Mouse (Mus musculus) retina, embryonic 14.5 days (tissue): ENCODE measurements around the gene Pip4k2b.
A peak's percentile ranks its signal among the peaks of the same experiment; 100 is the strongest.
"Not testable (repeated sequence)": the region's sequence is repeated elsewhere in the genome, so short reads cannot be mapped to it uniquely, and the experiment has no call there.

ENCODE experiments used
- DNase-seq: peaks from one replicate; pipeline ENCODE4 v3.0.0-alpha.2; 2015; ENCODE audit warnings: low spot score

Pip4k2b gene

DNA sequence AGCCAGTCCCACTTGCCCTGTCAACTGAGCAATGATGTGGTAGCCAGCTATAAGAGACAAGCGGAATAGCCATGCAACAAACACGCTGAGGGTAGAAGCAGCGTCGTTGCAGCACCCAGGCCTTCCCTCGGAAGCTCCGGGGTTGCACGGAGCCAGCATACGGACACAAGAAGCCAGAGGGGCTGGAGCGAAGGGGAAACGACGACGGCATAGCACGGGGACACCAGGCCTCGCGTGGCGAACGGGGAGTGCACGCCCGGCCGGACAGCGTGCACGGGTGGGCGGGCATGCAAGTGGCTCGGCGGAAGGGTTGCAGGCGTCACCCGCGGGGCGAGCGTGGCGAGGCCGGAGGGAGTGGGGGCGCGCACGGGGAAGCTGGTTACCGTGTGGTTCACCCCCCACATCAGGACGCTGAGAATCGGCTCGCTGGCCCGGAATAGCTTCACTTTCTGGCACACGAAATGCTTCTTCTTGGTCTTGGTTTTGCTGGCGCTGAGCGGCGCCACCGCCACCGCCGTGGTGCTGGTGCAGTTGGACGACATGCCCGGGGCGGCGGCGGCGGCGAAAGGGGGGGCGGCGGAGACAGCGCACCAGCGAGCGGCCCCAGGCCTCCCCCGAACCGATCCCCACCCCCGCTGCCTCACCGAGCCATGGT is at the start of gene Pip4k2b:
TSS of gene Pip4k2b (minus strand) at position 642 of the 655 bp plus-strand sequence.
- DNase-seq: peak; percentile 62

DNA sequence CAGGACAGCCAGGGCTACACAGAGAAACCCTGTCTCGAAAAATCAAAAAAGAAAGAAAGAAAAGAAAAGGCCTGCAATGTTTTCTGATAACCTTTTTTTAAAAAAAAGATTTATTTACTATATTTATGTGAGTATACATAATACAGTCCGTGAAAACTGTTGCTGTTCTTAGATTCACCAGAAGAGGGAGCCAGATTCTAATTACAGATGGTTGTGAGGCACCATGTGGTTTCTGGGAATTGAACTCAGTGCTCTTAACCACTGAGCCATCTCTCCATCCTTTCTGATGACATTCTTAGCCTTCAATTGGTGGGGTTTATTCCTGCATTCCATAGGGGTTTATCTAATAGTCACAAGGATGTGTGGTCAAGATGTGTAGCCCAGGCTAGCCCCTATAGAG is 48.7 kb upstream of the Pip4k2b start:
- peak; percentile 82 for DNase-seq

DNA sequence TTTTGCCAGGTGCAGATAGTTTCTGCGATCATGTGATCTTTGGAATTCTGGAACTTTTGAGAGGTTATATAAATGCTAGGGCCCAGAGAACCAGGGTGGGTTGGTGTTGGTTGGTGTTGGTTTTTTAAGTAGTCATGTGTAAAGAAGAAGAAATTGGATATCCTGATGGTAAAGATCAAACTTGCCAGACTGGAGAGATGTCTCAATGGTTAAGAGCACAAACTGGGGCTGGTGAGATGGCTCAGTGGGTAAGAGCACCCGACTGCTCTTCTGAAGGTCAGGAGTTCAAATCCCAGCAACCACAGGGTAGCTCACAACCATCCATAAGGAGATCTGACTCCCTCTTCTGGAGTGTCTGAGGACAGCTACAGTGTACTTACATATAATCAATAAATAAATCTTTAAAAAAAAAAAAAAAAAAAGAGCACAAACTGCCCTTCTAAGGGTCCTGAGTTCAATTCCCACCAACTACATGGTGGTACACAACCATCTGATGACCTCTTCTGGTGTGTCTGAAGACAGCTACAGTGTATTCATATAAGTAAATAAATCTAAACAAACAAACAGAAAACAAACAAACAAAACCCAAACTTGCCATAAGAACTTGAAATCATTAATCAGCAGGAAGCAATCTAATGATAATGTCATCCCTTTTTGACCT is 46.4 kb upstream of the Pip4k2b start:
- DNase-seq: not testable (repeated sequence)

DNA sequence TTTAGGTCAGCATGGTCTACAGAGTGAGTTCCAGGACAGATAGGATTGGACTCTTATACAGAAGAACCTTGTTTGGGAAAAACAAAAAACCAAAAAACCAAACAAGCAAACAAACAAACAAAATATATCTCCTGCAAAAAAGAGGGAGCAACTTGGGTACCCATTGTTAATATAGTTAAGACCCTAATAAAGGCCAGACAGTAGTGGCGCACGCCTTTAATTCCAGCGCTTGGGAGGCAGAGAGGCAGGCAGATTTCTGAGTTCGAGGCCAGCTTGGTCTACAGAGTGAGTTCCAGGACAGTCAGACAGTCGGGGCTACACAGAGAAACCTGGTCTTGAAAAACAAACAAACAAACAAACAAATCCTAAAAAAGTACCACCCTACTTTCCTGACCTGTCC is 45.2 kb upstream of the Pip4k2b start:
- no peak for DNase-seq

- no peak for DNase-seq
These were observed 43.5 kb upstream of the Pip4k2b start for GRCm38 (mm10) chr11:97787961-97788360.

GRCm38 (mm10) chr11:97782564-97782895 is 38.0 kb upstream of the Pip4k2b start:
- DNase-seq: no peak

DNA sequence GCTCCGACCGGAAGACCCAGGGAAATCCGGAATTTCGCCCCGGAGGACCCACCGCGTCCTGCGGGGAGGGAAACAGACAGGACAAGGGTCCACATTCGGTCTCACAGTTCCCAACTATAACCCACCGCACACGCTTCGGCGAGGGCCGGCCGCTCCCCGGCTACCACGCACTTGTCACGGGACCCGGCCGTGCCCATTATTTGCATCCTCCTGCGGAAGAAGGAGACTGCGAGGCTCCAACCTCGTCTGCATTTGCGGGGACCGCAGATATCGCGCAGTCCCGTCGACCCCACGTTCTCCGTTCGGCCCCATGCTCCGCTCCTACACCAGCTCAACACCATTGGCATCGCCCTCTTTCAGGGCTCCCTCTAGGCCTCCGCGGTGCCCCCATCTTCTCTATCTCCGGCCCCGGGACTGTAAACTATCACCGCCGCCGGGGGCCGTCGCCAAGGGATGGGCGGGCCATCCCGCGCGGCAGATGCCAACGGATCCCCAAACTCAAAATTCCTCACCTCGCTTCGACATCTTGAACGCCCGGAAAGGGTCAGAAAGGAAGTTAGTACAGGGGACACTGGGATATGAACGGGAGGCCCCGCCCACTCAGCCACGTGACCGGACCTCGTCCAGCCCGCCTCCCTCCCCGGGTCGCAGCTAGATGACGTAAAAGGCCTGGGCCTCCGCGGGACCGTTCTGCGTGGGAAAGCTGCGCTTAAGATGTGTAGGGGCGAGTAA is 37.5 kb upstream of the Pip4k2b start, which contains the start of gene Rpl23:
TSS of gene Rpl23 (minus strand) at position 606 of the 732 bp plus-strand sequence.
- peak; percentile 99 for DNase-seq

DNA sequence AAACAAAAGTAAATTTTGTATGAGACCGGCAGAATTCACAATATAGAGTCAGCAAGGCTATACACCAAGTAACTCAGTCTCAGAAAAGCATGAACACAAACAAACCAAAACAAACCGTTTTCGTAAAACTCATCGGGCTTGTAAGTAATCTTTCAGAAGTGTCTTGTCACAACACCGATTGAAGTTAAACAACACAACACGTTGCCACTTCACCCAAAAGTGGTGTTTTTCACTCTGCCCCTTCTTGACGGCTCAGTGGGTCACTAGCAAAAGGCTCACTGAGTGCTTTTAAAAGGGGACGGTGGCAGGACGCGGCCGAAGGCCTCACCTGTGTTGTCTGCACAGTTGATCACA is 37.0 kb upstream of the Pip4k2b start:
- DNase-seq: no peak

DNA sequence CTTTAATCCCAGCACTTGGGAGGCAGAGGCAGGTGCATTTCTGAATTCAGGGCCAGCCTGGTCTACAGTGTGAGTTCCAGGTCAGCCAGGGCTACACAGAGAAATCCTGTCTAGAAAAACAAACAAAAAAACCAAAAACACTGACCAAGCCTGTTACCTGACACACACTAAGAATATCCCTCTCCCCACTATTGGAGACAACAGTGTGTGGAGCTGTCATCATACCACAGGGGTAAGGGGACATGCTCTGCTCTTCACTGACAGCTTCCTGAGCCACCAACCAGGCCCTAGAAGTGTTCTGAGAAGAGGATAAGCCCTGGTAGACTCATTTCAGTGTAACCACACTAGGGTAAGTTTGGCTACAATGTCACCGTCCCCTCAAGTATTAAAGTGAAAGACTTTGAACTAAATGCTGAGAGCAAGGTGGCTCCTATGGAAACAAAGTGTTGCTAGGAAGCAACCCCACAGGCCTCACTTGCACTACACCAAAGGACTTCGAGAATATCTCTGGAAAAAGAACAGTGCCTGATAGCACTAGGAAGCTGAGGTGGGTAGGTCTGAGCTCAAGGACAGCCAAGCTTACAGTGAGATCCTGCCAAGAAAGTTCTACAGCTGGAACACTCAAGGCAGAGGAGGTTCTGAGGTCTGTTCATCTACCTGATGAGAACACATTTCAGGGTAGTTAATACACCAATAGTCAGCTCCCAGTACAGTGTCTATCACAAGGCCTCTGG is 35.6 kb upstream of the Pip4k2b start:
- no peak for DNase-seq

GRCm38 (mm10) chr11:97778918-97779317 is 34.4 kb upstream of the Pip4k2b start:
- no peak for DNase-seq

DNA sequence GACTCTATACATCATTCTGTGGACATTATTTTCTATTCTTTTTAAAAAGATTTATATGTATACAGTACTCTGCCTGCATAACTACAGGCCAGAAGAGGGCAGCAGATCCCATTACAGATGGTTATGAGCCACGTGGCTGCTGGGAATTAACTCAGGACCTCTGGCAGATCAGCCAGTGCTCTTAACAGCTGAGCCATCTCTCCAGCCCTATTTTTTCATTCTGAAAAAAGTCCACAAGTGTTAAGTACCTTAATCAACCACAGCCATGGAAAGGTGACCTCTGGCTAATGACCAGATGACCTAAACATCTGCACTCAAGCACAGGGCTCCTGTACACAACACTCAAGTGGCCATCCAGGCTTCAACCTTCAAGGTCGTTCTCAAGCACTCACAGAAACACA is 32.6 kb upstream of the Pip4k2b start:
- DNase-seq: peak; percentile 49

GRCm38 (mm10) chr11:97776497-97777128 is 32.1 kb upstream of the Pip4k2b start:
- no peak for DNase-seq

DNA sequence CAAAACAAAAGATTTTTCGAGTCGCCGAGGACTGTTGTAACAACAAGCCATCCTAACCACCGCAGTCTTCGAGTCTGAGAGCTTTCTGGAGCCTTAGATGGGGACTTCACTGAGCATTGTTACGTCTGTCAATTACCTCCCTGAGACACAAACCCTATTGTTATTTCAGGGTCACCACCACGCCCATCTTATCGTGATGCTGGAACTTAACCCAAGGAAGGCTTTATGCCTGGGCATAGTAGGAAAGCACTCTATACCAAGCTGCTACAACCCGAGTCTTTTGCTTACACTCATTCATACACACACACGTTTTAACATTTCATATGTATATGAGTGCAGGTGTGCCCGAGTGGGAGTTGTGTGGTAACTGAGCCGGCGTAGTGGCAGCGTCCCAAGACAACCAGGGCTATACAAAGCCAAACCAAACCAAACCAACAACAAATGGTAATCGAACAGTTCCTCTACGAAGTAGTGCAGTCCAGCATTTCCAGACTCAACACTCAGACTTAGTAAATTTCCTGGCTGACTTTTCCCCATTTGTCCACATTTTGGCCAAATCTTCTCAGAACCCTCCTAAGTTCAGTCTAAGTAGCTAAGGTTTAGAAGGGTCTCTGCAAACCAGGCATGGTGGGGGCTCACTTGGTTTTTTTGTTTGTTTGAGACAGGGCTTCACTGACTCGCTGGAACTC is 31.4 kb upstream of the Pip4k2b start, which contains the start of gene 1700001P01Rik:
TSS of gene 1700001P01Rik (minus strand) at position 111 of the 689 bp plus-strand sequence.
- DNase-seq: no peak

GRCm38 (mm10) chr11:97775186-97775585 is 30.7 kb upstream of the Pip4k2b start:
- no peak for DNase-seq

GRCm38 (mm10) chr11:97771410-97771809 is 26.9 kb upstream of the Pip4k2b start:
- DNase-seq: no peak

DNA sequence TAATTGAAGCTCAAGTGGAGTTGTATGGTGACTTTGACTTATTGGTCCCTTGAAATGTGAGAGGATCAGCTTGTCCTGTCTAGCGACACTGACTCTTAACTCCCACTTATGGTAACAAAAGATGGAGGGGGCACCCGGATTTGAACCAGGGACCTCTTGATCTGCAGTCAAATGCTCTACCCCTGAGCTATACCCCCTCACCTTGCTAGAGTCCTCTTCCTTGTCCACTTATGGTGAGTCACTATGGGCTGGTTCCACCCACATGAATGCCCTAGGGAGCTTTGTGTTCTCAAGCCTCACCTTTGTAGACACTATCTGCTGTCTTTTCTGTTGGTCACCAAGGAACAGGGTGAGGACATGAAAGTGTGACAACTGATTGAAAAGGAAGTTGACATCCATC is 25.2 kb upstream of the Pip4k2b start:
- DNase-seq: no peak

DNA sequence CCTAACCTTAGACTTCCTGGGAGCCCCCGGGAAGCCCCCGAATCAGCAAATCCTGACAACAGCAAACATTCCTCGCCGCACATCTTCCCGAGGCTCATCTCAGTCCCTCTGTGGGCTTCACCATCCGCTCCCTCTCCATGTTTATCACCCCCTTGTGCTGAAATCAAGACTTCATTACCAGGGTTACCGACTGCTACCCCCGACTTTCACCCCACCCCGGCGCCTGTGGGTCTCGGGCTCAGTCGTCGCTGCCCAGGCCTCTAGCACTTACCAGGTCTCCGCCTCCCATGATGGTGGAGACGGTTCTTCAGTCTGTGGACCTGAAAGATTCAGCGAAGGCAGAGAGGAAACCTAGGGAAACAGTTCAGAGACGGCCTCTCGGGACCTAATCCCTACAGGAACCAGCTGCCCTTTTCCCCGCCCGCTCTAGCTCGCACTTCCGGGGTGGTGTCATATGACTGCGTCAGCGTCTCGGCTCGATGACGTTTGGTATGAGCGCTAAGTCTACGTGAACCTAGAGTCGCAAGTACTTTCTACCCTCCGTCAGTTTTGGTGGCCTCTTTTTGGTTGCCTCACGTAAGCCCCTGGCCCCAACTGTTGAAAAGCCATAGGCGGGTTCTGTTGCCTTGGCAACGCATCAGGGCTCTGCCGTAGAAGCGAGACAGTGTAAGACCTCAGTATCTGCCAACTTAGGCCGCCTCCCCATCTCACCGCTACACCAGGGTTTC is 21.8 kb upstream of the Pip4k2b start, which contains the start of gene Cwc25:
TSS of gene Cwc25 (minus strand) at position 403 of the 728 bp plus-strand sequence.
- DNase-seq: peak; percentile 97

- no peak for DNase-seq
These were observed 17.1 kb upstream of the Pip4k2b start for GRCm38 (mm10) chr11:97761638-97762037.

GRCm38 (mm10) chr11:97758942-97759341 is 14.4 kb upstream of the Pip4k2b start:
- no peak for DNase-seq

DNA sequence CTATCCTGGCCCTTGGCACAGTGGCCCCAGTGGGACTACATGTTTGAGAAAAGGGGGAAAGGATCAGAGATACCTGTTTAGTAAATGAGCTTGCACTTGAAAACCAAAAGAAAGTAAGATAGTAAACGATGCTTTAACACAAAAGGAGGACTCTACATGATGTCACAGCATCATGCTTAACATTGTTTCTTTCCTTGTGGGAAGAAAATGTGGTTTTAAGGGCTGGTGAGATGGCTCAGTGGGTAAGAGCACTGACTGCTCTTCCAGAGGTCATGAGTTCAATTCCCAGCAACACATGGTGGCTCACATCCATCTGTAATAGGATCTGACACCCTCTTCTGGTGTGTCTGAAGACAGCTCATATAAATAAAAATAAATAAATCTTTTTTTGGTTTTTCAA is 13.6 kb upstream of the Pip4k2b start:
- no peak for DNase-seq

GRCm38 (mm10) chr11:97753277-97753676 is 8.8 kb upstream of the Pip4k2b start:
- no peak for DNase-seq
